Mouse (Mus musculus) cortical plate, adult 2 months (tissue): ENCODE results near the gene Iqub.

ENCODE experiments used
- CTCF ChIP-seq: fragments of 200-500 bp; IDR thresholded peaks from 2 replicates; pipeline ENCODE4 v1.5.1; 2011; ENCODE audit warnings: mild to moderate bottlenecking, control low read depth, low read length; ENCODE audit not compliant: insufficient read depth; ENCODE audit errors: extremely low read depth
- POLR2A ChIP-seq: fragments of 200-500 bp; IDR thresholded peaks from 2 replicates; pipeline ENCODE4 v1.6.1; 2011; ENCODE audit warnings: mild to moderate bottlenecking, low read length, control low read depth; ENCODE audit not compliant: insufficient read depth; ENCODE audit errors: extremely low read depth

GRCm38 (mm10) chr6:24415500-24415899 lies 99.4 kb downstream of the Iqub start:
- TF ChIP-seq POLR2A (no peak), CTCF (no peak)
